Mouse (Mus musculus) CH12.LX (cell line): ENCODE measurements around the gene Samd13. TPM values are rescaled to one million over a fixed set of nuclear protein-coding genes. Genes with fewer than 3 reads are reported as not detected.

Experiments
- DNase-seq: peaks from one replicate; pipeline ENCODE4 v3.0.0-alpha.2; 2013; ENCODE audit errors: extremely low read depth
- H3K27ac ChIP-seq: 2 replicates; pipeline ENCODE4 v1.5.1; 2012; ENCODE audit warnings: low read depth, mild to moderate bottlenecking, control low read depth, moderate library complexity; ENCODE audit not compliant: insufficient read depth
- H3K27me3 ChIP-seq: replicated peaks from 2 replicates; pipeline ENCODE3; 2012; ENCODE audit warnings: inconsistent platforms
- H3K36me3 ChIP-seq, 2 experiments: replicated peaks in 1 of 2; 2 replicates each; pipeline versions ENCODE3 to v1.6.1; 2012; ENCODE audit warnings: inconsistent platforms in 1 of 2, low read length in 1 of 2, mild to moderate bottlenecking in 1 of 2, mixed read lengths in 1 of 2, moderate library complexity in 1 of 2; ENCODE audit not compliant: control insufficient read depth in 1 of 2, insufficient read depth in 1 of 2
- H3K4me1 ChIP-seq, 2 experiments: 2 replicates each; pipeline ENCODE4 v1.6.1; 2012; ENCODE audit warnings: inconsistent platforms in 1 of 2, moderate library complexity in 1 of 2; ENCODE audit not compliant: insufficient read depth in 2 of 2, control insufficient read depth in 1 of 2
- H3K4me2 ChIP-seq: 2 replicates; pipeline ENCODE4 v1.6.1; 2012; ENCODE audit warnings: low read depth, mild to moderate bottlenecking, control low read depth; ENCODE audit not compliant: poor library complexity, insufficient read depth, severe bottlenecking
- H3K4me3 ChIP-seq, 3 experiments: fragments of 150-350 bp in 1 of 3; sonication (generic) in 1 of 3; replicated peaks in 1 of 3; 2 replicates each; pipeline versions ENCODE3 to v1.5.1; 2011 to 2012; ENCODE audit warnings: low read depth in 2 of 3, low read length in 2 of 3, mild to moderate bottlenecking in 2 of 3, moderate library complexity in 2 of 3, control low read depth in 1 of 3, improper control_type of control experiment in 1 of 3, inconsistent platforms in 1 of 3, mixed read lengths in 1 of 3; ENCODE audit not compliant: poor library complexity in 1 of 3
- H3K79me2 ChIP-seq: replicated peaks from 2 replicates; pipeline ENCODE4 v1.6.1; 2012; ENCODE audit warnings: mild to moderate bottlenecking, moderate library complexity; ENCODE audit not compliant: control insufficient read depth, poor library complexity, insufficient read depth, severe bottlenecking; ENCODE audit errors: extremely low read depth
- H3K9ac ChIP-seq: 2 replicates; pipeline ENCODE4 v1.6.1; 2012; ENCODE audit warnings: low read depth, mild to moderate bottlenecking, control low read depth, moderate library complexity; ENCODE audit not compliant: insufficient read depth
- H3K9me3 ChIP-seq: replicated peaks from 2 replicates; pipeline ENCODE3; 2012; ENCODE audit warnings: low read length, inconsistent platforms, mixed read lengths
- BHLHE40 ChIP-seq: IDR thresholded peaks from 2 replicates; pipeline ENCODE4 v1.6.1; 2011; ENCODE audit warnings: mild to moderate bottlenecking, low read depth, low read length, improper control_type of control experiment
- CHD2 ChIP-seq: IDR thresholded peaks from 2 replicates; pipeline ENCODE4 v1.6.1; 2011; ENCODE audit warnings: low read length, improper control_type of control experiment
- CTCF ChIP-seq, 2 experiments: IDR thresholded peaks in 1 of 2; conservative IDR thresholded peaks in 1 of 2; 2 replicates each; pipeline ENCODE4 v1.5.1; 2011 to 2012; ENCODE audit warnings: low read depth in 2 of 2, low read length in 2 of 2, improper control_type of control experiment in 1 of 2, inconsistent platforms in 1 of 2, mild to moderate bottlenecking in 1 of 2, moderate library complexity in 1 of 2
- ETS1 ChIP-seq: conservative IDR thresholded peaks from 2 replicates; pipeline ENCODE4 v1.6.1; 2012; ENCODE audit warnings: low read depth, mild to moderate bottlenecking, inconsistent platforms, low read length, improper control_type of control experiment, moderate library complexity
- IRF4 ChIP-seq: IDR thresholded peaks from 2 replicates; pipeline ENCODE4 v1.6.1; 2014; ENCODE audit warnings: low read depth, mild to moderate bottlenecking, inconsistent platforms, low read length, improper control_type of control experiment
- JUND ChIP-seq: conservative IDR thresholded peaks from 2 replicates; pipeline ENCODE4 v1.6.1; 2011; ENCODE audit warnings: low read depth, low read length, improper control_type of control experiment
- MAFK ChIP-seq: IDR thresholded peaks from 2 replicates; pipeline ENCODE4 v1.6.1; 2011; ENCODE audit warnings: low read length, improper control_type of control experiment; ENCODE audit not compliant: insufficient replicate concordance
- MAZ ChIP-seq: IDR thresholded peaks from 2 replicates; pipeline ENCODE4 v1.6.1; 2012; ENCODE audit warnings: low read depth, mild to moderate bottlenecking, inconsistent platforms, low read length, improper control_type of control experiment, moderate library complexity
- MEF2A ChIP-seq: IDR thresholded peaks from 2 replicates; pipeline ENCODE4 v1.6.1; 2014; ENCODE audit warnings: low read depth, mild to moderate bottlenecking, inconsistent platforms, low read length, improper control_type of control experiment, borderline replicate concordance
- NELFE ChIP-seq: IDR thresholded peaks from 2 replicates; pipeline ENCODE4 v1.6.1; 2011; ENCODE audit warnings: low read depth, low read length, improper control_type of control experiment
- NRF1 ChIP-seq: IDR thresholded peaks from 2 replicates; pipeline ENCODE4 v1.6.1; 2014; ENCODE audit warnings: low read depth, mild to moderate bottlenecking, inconsistent platforms, low read length, improper control_type of control experiment, moderate library complexity
- POLR2AphosphoS2 ChIP-seq: IDR thresholded peaks from 2 replicates; pipeline ENCODE4 v1.6.1; 2011; ENCODE audit warnings: low read depth, low read length, improper control_type of control experiment
- RAD21 ChIP-seq: IDR thresholded peaks from 2 replicates; pipeline ENCODE4 v1.6.1; 2011; ENCODE audit warnings: low read depth, mild to moderate bottlenecking, low read length, improper control_type of control experiment, moderate library complexity
- SIN3A ChIP-seq: IDR thresholded peaks from 2 replicates; pipeline ENCODE4 v1.6.1; 2012; ENCODE audit warnings: low read length, improper control_type of control experiment, inconsistent platforms
- SMC3 ChIP-seq: IDR thresholded peaks from 2 replicates; pipeline ENCODE4 v1.6.1; 2011; ENCODE audit warnings: low read depth, low read length, improper control_type of control experiment
- TBP ChIP-seq: conservative IDR thresholded peaks from 2 replicates; pipeline ENCODE4 v1.6.1; 2011; ENCODE audit warnings: low read depth, low read length, improper control_type of control experiment
- UBTF ChIP-seq: IDR thresholded peaks from 2 replicates; pipeline ENCODE4 v1.6.1; 2012; ENCODE audit warnings: low read depth, mild to moderate bottlenecking, inconsistent platforms, low read length, improper control_type of control experiment, moderate library complexity
- USF1 ChIP-seq: IDR thresholded peaks from 2 replicates; pipeline ENCODE4 v1.6.1; 2014; ENCODE audit warnings: low read depth, mild to moderate bottlenecking, inconsistent platforms, low read length, improper control_type of control experiment
- USF2 ChIP-seq: conservative IDR thresholded peaks from 2 replicates; pipeline ENCODE4 v1.6.1; 2011; ENCODE audit warnings: low read depth, low read length, improper control_type of control experiment
- ZMIZ1 ChIP-seq: IDR thresholded peaks from 2 replicates; pipeline ENCODE4 v1.6.1; 2012; ENCODE audit warnings: low read depth, mild to moderate bottlenecking, inconsistent platforms, low read length, improper control_type of control experiment
- dilution Hi-C: fragments of 300-500 bp; cut with MboI; formaldehyde crosslinking; loops from 2 replicates; pipeline ENCODE4 v1.14.3; 2020; ENCODE audit warnings: low sequenced_read_pairs; ENCODE audit not compliant: extremely low pct_unique_long_range_greater_than_20kb, extremely low pct_ligation_motif_present
- in situ Hi-C: fragments of 300-500 bp; cut with MboI; formaldehyde crosslinking; loops from 3 replicates; pipeline ENCODE4 v1.14.3; 2019; ENCODE audit warnings: low sequenced_read_pairs, low pct_ligation_motif_present, low pct_unique_long_range_greater_than_20kb, mixed read lengths
- polyA plus RNA-seq: library from polyadenylated mRNA; unstranded; fragments of >175 nt; gene quantifications from 2 replicates; pipeline ENCODE4 v1.2.1, GENCODE M21; 2012; ENCODE audit warnings: low read depth; ENCODE audit not compliant: insufficient read length
- total RNA-seq, 2 experiments: library from RNA; depleted of rRNA; stranded (reverse); fragments of 300-350 nt in 1 of 2; fragments of >200 nt in 1 of 2; gene quantifications; 2 replicates each; pipeline ENCODE4 v1.2.3; 2012 to 2014

Gene Samd13
- total and polyA plus RNA-seq, 3 experiments: not detected

DNA sequence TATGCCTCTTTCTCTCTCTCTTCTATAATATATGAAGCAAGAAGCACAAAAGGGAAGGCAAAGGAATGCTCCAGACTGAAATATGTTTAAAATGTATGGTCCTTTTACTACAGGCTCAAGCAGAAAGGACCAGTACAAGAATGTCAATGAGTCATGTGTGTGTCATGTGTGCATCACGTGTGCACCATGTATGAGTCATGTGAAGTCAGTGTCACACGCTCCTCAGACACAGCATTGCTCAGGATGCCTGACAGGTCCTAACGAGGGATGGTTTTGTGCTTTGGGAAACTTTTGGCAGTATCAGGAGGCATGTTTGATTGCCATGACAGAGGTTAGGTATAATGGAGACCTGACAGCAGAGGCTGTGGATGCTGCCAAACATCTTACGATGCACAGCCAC, 9.2 kb downstream of the Samd13 start:
- Histone ChIP-seq H3K36me3 (no peaks in the 10 kb centered on the region), H3K4me3 (no peak overlapping the region), H3K27ac (no peak overlapping the region), H3K79me2 (no peaks in the 10 kb centered on the region), H3K27me3 (no peaks in the 10 kb centered on the region), H3K4me1 (peaks cover 0 to 3% of the 10 kb centered on the region in 2 experiments; a peak in 1 of 4 replicates), H3K4me2 (no peak overlapping the region), H3K9ac (no peak overlapping the region), H3K9me3 (no peaks in the 10 kb centered on the region)
- TF ChIP-seq USF2 (peak; percentile 48), BHLHE40 (peak; percentile 74), USF1 (peak; percentile 44), NELFE (no peak), MAZ (no peak), ETS1 (no peak)
- in situ Hi-C loops: no loop called here
- no peak for DNase-seq
- dilution Hi-C loops: no loop called here

- TF ChIP-seq MEF2A: no peak
- no peak for TF ChIP-seq CHD2
- no peak for TF ChIP-seq RAD21
- no peak for TF ChIP-seq ETS1
- no peak for TF ChIP-seq TBP
- no peak overlapping the region for H3K27ac ChIP-seq
- H3K27me3 ChIP-seq: no peaks in the 10 kb centered on the region
- no peak overlapping the region for H3K4me2 ChIP-seq
- dilution Hi-C loops: no loop called here
- no peak overlapping the region for H3K4me3 ChIP-seq
- H3K79me2 ChIP-seq: no peaks in the 10 kb centered on the region
- DNase-seq: no peak
- H3K4me1 ChIP-seq: no peaks in the 10 kb centered on the region
- no peaks in the 10 kb centered on the region for H3K36me3 ChIP-seq
- H3K9ac ChIP-seq: no peak overlapping the region
- no peaks in the 10 kb centered on the region for H3K9me3 ChIP-seq
- in situ Hi-C loops: no loop called here
Observed at GRCm38 (mm10) chr3:146675101-146675500, 10.3 kb downstream of the Samd13 start.

DNA sequence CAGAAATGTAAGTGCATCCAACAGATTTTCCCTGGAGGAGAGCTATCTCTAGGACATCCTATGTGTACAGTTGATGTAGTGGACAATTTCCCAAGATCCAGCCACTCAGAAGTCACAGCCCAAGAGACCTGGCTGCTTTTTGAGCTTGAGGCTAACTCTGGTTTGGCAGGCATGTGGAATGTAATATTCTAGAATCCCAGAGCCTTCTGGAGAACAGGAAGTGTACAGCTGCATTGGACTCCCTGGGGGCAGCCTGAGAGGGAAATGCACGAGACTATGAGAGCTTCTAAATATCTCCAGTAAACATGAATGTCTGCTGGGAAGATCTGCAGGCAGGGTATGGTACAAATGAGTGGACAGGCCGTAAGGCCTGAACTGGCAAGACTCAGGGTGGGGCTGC, 14.3 kb downstream of the Samd13 start:
- no peak for DNase-seq
- no peaks in the 10 kb centered on the region for H3K79me2 ChIP-seq

More for the DNA sequence above, 14.3 kb downstream of the Samd13 start:
- Histone ChIP-seq H3K9ac (no peak overlapping the region), H3K9me3 (no peaks in the 10 kb centered on the region), H3K36me3 (no peaks in the 10 kb centered on the region), H3K4me2 (no peak overlapping the region), H3K27ac (no peak overlapping the region), H3K4me3 (no peak overlapping the region), H3K4me1 (no peaks in the 10 kb centered on the region), H3K27me3 (no peaks in the 10 kb centered on the region)
- dilution Hi-C loops (no loop called here), in situ Hi-C loops (no loop called here)
- TF ChIP-seq NRF1: no peak
- TF ChIP-seq SMC3: no peak
- TF ChIP-seq POLR2AphosphoS2: no peak
- no peak for TF ChIP-seq SIN3A
- TF ChIP-seq IRF4: no peak
- no peak for TF ChIP-seq MAFK
- TF ChIP-seq ETS1: no peak
- no peak for TF ChIP-seq ZMIZ1
- no peak for TF ChIP-seq CTCF (conservative IDR thresholded peaks at IDR 0.05 in 1 of 2, IDR thresholded peaks at IDR 0.05 in 1 of 2; ENCODE audit: low read depth in 2 of 2, low read length in 2 of 2)
- no peak for TF ChIP-seq UBTF
- TF ChIP-seq BHLHE40: no peak
- TF ChIP-seq JUND: no peak
